Mouse (Mus musculus): ENCODE results near the gene Epha7.

DNA sequence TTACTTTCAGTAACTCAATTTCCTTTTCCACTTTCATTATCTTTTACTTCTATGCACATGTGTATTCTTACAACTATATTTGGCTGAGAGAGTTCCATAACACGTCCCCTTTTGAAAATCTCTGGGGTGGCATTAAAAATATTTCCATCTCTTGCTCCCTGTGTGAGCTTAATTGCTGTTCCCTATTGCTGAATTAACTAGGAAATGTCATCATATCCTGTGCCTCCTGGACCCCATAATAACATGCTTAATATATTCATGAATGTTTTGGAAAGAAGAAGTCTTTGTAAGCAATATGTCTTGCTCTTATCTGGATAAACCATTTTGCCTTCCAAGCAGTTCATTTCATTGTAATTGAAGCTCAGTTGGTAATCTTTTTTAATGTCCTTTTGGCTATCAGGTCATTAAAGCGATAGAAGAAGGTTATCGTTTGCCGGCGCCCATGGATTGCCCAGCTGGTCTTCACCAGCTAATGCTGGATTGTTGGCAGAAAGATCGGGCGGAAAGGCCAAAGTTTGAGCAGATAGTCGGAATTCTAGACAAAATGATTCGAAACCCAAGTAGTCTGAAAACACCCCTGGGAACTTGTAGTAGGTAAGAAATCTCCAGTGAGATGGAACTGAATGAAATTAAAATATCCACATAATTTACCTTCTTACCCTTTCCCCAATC is 148.1 kb downstream of the Epha7 start:
- TF ChIP-seq CTCF (IDR thresholded peaks at IDR 0.05; ENCODE audit: low read depth) = no peak
- TF ChIP-seq EP300 (IDR thresholded peaks at IDR 0.05; ENCODE audit: low read depth) = no peak

Data from heart, postnatal 0 days (tissue).